27 mouse cellular contexts compared by ENCODE assay signal in genomic region chr2:129320033-129320605, GRCm38 (mm10). TPM values are rescaled to one million over a fixed set of nuclear protein-coding genes. Genes with fewer than 3 reads are reported as not detected.
DNase-seq lines count a peak whose midpoint lies in the region; ATAC-seq and TF ChIP-seq lines count a peak whose summit lies in the region.
"Had no signal": no experiment of that assay in that cellular context is flagged by ENCODE, and none has a peak within 500 bp of the region (broad histone marks: within the 10 kb centered on the region; RNA-seq: fewer than 3 reads in every experiment).

No protein-coding gene starts in this region.

- H3K9ac ChIP-seq in liver, adult 2 months (ENCODE audit: low read depth, low read length): no peak overlapping the region
- H3K9ac ChIP-seq in forebrain, embryonic 16.5 days (replicated peaks; ENCODE audit: low read depth, low read length): no peak overlapping the region
- H3K9ac ChIP-seq: hindbrain, embryonic 12.5 days; liver, embryonic 13.5 days; lung, embryonic 15.5 days; neural tube, embryonic 15.5 days had no signal

- TF ChIP-seq CTCF in liver, adult 2 months (IDR thresholded peaks at IDR 0.05; ENCODE audit: low read depth, low read length): no peak
- no peak for TF ChIP-seq CTCF in cortical plate, adult 2 months (IDR thresholded peaks at IDR 0.05; ENCODE audit: extremely low read depth, insufficient read depth, low read length)

- H3K27ac ChIP-seq in heart, embryonic 10.5 days: no peak overlapping the region
- no peak overlapping the region for H3K27ac ChIP-seq in liver, adult 2 months (replicated peaks; ENCODE audit: insufficient read depth, low read depth, low read length)
- H3K27ac ChIP-seq in cortical plate, adult 2 months (ENCODE audit: insufficient read depth, low read length): 0 out of 2 replicates have a peak overlapping the region, but pooled peaks have one; percentile 60
- H3K27ac ChIP-seq in forebrain, embryonic 16.5 days (ENCODE audit: low read length): no peak overlapping the region
- H3K27ac ChIP-seq: hindbrain, embryonic 12.5 days; liver, embryonic 13.5 days; lung, embryonic 15.5 days; neural tube, embryonic 15.5 days had no signal

- no peak overlapping the region for H3K4me3 ChIP-seq in heart, embryonic 10.5 days
- no peak overlapping the region for H3K4me3 ChIP-seq in liver, adult 2 months (ENCODE audit: insufficient read depth, low read depth, low read length)
- H3K4me3 ChIP-seq in cortical plate, adult 2 months (ENCODE audit: insufficient read depth, low read length): no peak overlapping the region
- no peak overlapping the region for H3K4me3 ChIP-seq in forebrain, embryonic 16.5 days (replicated peaks; ENCODE audit: low read length)
- H3K4me3 ChIP-seq: hindbrain, embryonic 12.5 days; liver, embryonic 13.5 days; lung, embryonic 15.5 days; megakaryocyte, embryonic 14.5 days; neural tube, embryonic 15.5 days had no signal

- ATAC-seq in forebrain, embryonic 16.5 days: no peak

- no peaks in the 10 kb centered on the region for H3K79me2 ChIP-seq in liver, adult 2 months (ENCODE audit: control insufficient read depth, insufficient read depth, low read length)

- WGBS in heart, embryonic 10.5 days: 68% methylated on average over 8 of the region's 8 CpGs
- 73% methylated on average over 8 of the region's 8 CpGs for WGBS in liver, adult 2 months
- WGBS in forebrain, embryonic 16.5 days: 87% methylated on average over 8 of the region's 8 CpGs

- H3K4me1 ChIP-seq in heart, embryonic 10.5 days: no peaks in the 10 kb centered on the region
- H3K4me1 ChIP-seq in liver, adult 2 months (ENCODE audit: control insufficient read depth, insufficient read depth, low read length): no peaks in the 10 kb centered on the region
- H3K4me1 ChIP-seq in cortical plate, adult 2 months (ENCODE audit: control insufficient read depth, insufficient read depth, low read length): no peaks in the 10 kb centered on the region
- H3K4me1 ChIP-seq in forebrain, embryonic 16.5 days (replicated peaks; ENCODE audit: control insufficient read depth, insufficient read depth, low read length): no peaks in the 10 kb centered on the region
- H3K4me1 ChIP-seq: hindbrain, embryonic 12.5 days; liver, embryonic 13.5 days; lung, embryonic 15.5 days; neural tube, embryonic 15.5 days had no signal

- DNase-seq in heart, adult 11 months: peak; percentile 88
- DNase-seq in heart, embryonic 10.5 days (ENCODE audit: low spot score): no peak
- peak; percentile 34 for DNase-seq in liver, adult 2 months (ENCODE audit: extremely low read depth, low read depth, low spot score)
- no peak for DNase-seq in liver
- DNase-seq in 416B (ENCODE audit: low read depth): peak; percentile 17
- no peak for DNase-seq in thymus, postnatal 0 days (ENCODE audit: low spot score)
- DNase-seq: adrenal gland, adult 2 months; B cell, adult 2 months; cerebellum, adult 11 months; cerebellum, postnatal 10 days; embryo, embryonic 11 days; gastrocnemius, postnatal 36 days; heart, postnatal 10 days; kidney, adult 2 months; kidney, postnatal 10 days; liver, embryonic 13.5 days; midbrain, embryonic 14.5 days; thymus, postnatal 25 days had no signal

- H3K27me3 ChIP-seq in heart, embryonic 10.5 days (ENCODE audit: insufficient read depth, poor library complexity, severe bottlenecking): no peaks in the 10 kb centered on the region
- no peaks in the 10 kb centered on the region for H3K27me3 ChIP-seq in liver, adult 2 months (ENCODE audit: control insufficient read depth, insufficient read depth, low read length)
- no peaks in the 10 kb centered on the region for H3K27me3 ChIP-seq in forebrain, embryonic 16.5 days (replicated peaks; ENCODE audit: control insufficient read depth, insufficient read depth, low read length)
- H3K27me3 ChIP-seq: hindbrain, embryonic 12.5 days; liver, embryonic 13.5 days; lung, embryonic 15.5 days; megakaryocyte, embryonic 14.5 days; neural tube, embryonic 15.5 days had no signal

- TF ChIP-seq POLR2A in liver, adult 2 months (IDR thresholded peaks at IDR 0.05; ENCODE audit: extremely low read depth, insufficient read depth, low read length): no peak
- TF ChIP-seq POLR2A in cortical plate, adult 2 months (IDR thresholded peaks at IDR 0.05; ENCODE audit: extremely low read depth, insufficient read depth, low read length): no peak

- no peaks in the 10 kb centered on the region for H3K9me3 ChIP-seq in heart, embryonic 10.5 days
- H3K9me3 ChIP-seq in forebrain, embryonic 16.5 days (ENCODE audit: control insufficient read depth, low read length): no peaks in the 10 kb centered on the region
- H3K9me3 ChIP-seq: hindbrain, embryonic 12.5 days; liver, embryonic 13.5 days; lung, embryonic 15.5 days; megakaryocyte, embryonic 14.5 days; neural tube, embryonic 15.5 days had no signal

- no peaks in the 10 kb centered on the region for H3K36me3 ChIP-seq in heart, embryonic 10.5 days
- H3K36me3 ChIP-seq in liver, adult 2 months (ENCODE audit: control insufficient read depth, insufficient read depth, low read length): no peaks in the 10 kb centered on the region
- no peaks in the 10 kb centered on the region for H3K36me3 ChIP-seq in forebrain, embryonic 16.5 days (ENCODE audit: control insufficient read depth, insufficient read depth)
- H3K36me3 ChIP-seq: hindbrain, embryonic 12.5 days; liver, embryonic 13.5 days; lung, embryonic 15.5 days; neural tube, embryonic 15.5 days had no signal

- H3K4me2 ChIP-seq in forebrain, embryonic 16.5 days (ENCODE audit: low read length): no peak overlapping the region
- H3K4me2 ChIP-seq: heart, embryonic 11.5 days; hindbrain, embryonic 12.5 days; liver, embryonic 13.5 days; lung, embryonic 15.5 days; neural tube, embryonic 15.5 days had no signal

RNA-seq across cellular contexts. Expression of gene Il1a, which starts 10.3 kb away (rescaled TPM):
- polyA plus RNA-seq in heart, embryonic 10.5 days (2016; fragmentation: Nextera tagmentation; extraction: Ambion mirVana): 0.24 TPM in 1 of 2 replicates, not detected in the other
- 3.7 and 4.2 TPM in 2 replicates for total RNA-seq in liver, adult 2 months (2014; rRNA removed)
- 0.36 and 1.0 TPM in 2 replicates for polyA plus RNA-seq in liver, adult 2 months (2012; rRNA removed)
- polyA plus RNA-seq in cortical plate, adult 2 months (2012; rRNA removed): 1.2 and 1.4 TPM in 2 replicates
- polyA plus RNA-seq in forebrain, embryonic 16.5 days (2015; fragmentation: Nextera tagmentation; extraction: Ambion mirVana): 0.14 and 0.33 TPM in 2 replicates
- 1.8 and 2.1 TPM in 2 replicates for polyA plus RNA-seq in thymus, postnatal 0 days (2015; fragmentation: Nextera tagmentation; extraction: Ambion mirVana)
- total RNA-seq: adrenal gland, adult 2 months; gastrocnemius, postnatal 36 days had no signal
- polyA plus RNA-seq: adrenal gland, adult 2 months; embryonic facial prominence, embryonic 14.5 days; kidney, adult 2 months; limb, embryonic 11.5 days had no signal

RNA-seq across cellular contexts. Expression of gene Ckap2l, which starts 23.1 kb away (rescaled TPM):
- 48.4 and 50.4 TPM in 2 replicates for polyA plus RNA-seq in heart, embryonic 10.5 days (2016; fragmentation: Nextera tagmentation; extraction: Ambion mirVana)
- total RNA-seq in liver, adult 2 months (2014; rRNA removed): 0.09 and 0.60 TPM in 2 replicates
- 0.04 TPM in 1 of 2 replicates, not detected in the other for polyA plus RNA-seq in liver, adult 2 months (2012; rRNA removed)
- 0.26 and 0.50 TPM in 2 replicates for polyA plus RNA-seq in cortical plate, adult 2 months (2012; rRNA removed)
- 17.6 and 23.9 TPM in 2 replicates for polyA plus RNA-seq in forebrain, embryonic 16.5 days (2015; fragmentation: Nextera tagmentation; extraction: Ambion mirVana)
- 29.6 and 40.8 TPM in 2 replicates for polyA plus RNA-seq in thymus, postnatal 0 days (2015; fragmentation: Nextera tagmentation; extraction: Ambion mirVana)

RNA-seq across cellular contexts. Expression of gene Il1b, which starts 50.8 kb away (rescaled TPM):
- polyA plus RNA-seq in heart, embryonic 10.5 days (2016; fragmentation: Nextera tagmentation; extraction: Ambion mirVana): not detected in 2 replicates
- 1.8 and 2.1 TPM in 2 replicates for total RNA-seq in liver, adult 2 months (2014; rRNA removed)
- 0.39 and 0.84 TPM in 2 replicates for polyA plus RNA-seq in liver, adult 2 months (2012; rRNA removed)
- polyA plus RNA-seq in cortical plate, adult 2 months (2012; rRNA removed): 0.46 and 0.91 TPM in 2 replicates
- not detected in 2 replicates for polyA plus RNA-seq in forebrain, embryonic 16.5 days (2015; fragmentation: Nextera tagmentation; extraction: Ambion mirVana)
- polyA plus RNA-seq in thymus, postnatal 0 days (2015; fragmentation: Nextera tagmentation; extraction: Ambion mirVana): 1.0 and 1.1 TPM in 2 replicates
- total RNA-seq: gastrocnemius, postnatal 36 days had no signal
- polyA plus RNA-seq: heart, embryonic 11.5 days; hindbrain, embryonic 12.5 days; lung, embryonic 15.5 days; midbrain, embryonic 14.5 days; neural tube, embryonic 15.5 days had no signal

Comparison
In these comparisons a context has a peak if more than half of its experiments do, and no peak if none do; other contexts are left out.
1. DNase-seq: peak in heart, adult 11 months (single experiment), liver, adult 2 months (single experiment) and 416B (single experiment); none in heart, embryonic 10.5 days (single experiment), liver (single experiment) and thymus, postnatal 0 days (single experiment).
2. RNA of gene Ckap2l, which starts 23.1 kb away (polyA plus RNA-seq): 48.4 to 50.4 TPM in heart, embryonic 10.5 days, 29.6 to 40.8 TPM in thymus, postnatal 0 days and 17.6 to 23.9 TPM in forebrain, embryonic 16.5 days; 0.26 to 0.50 TPM in cortical plate, adult 2 months and 0.04 TPM in liver, adult 2 months; every median in the first group is over 10 times any median in the second.